Mouse (Mus musculus) neural tube, embryonic 13.5 days (tissue): ENCODE data around the gene Gm43552. TPM values are rescaled to one million over a fixed set of nuclear protein-coding genes. Genes with fewer than 3 reads are reported as not detected.
"Not testable (repeated sequence)": the region's sequence is repeated elsewhere in the genome, so short reads cannot be mapped to it uniquely, and the experiment has no call there.

Source experiments
- ATAC-seq: fragments of 200-750 bp; cut with Nextera tagmentation; 2 replicates; pipeline ENCODE4 v1.8.0; 2017; ENCODE audit warnings: low read depth, mild to moderate bottlenecking, moderate TSS enrichment, moderate library complexity
- H3K27ac ChIP-seq: fragments of 300-500 bp; sonication (generic); replicated peaks from 2 replicates; pipeline ENCODE4 v1.5.1; 2015; ENCODE audit warnings: moderate library complexity, mild to moderate bottlenecking, inconsistent platforms
- H3K27me3 ChIP-seq: fragments of 300-500 bp; sonication (generic); 2 replicates; pipeline ENCODE4 v1.6.1; 2015; ENCODE audit warnings: mild to moderate bottlenecking, inconsistent platforms
- H3K36me3 ChIP-seq: fragments of 300-500 bp; sonication (generic); 2 replicates; pipeline ENCODE4 v1.6.1; 2015; ENCODE audit warnings: mild to moderate bottlenecking, inconsistent platforms
- H3K4me1 ChIP-seq: fragments of 300-500 bp; sonication (generic); replicated peaks from 2 replicates; pipeline ENCODE4 v1.6.1; 2015; ENCODE audit warnings: inconsistent platforms
- H3K4me2 ChIP-seq: fragments of 300-500 bp; sonication (generic); 2 replicates; pipeline ENCODE4 v1.6.1; 2015; ENCODE audit warnings: inconsistent platforms, mild to moderate bottlenecking, moderate library complexity
- H3K4me3 ChIP-seq: fragments of 300-500 bp; sonication (generic); 2 replicates; pipeline ENCODE4 v1.5.1; 2015; ENCODE audit warnings: mild to moderate bottlenecking, inconsistent platforms
- H3K9ac ChIP-seq: fragments of 300-500 bp; sonication (generic); 2 replicates; pipeline ENCODE4 v1.6.1; 2015; ENCODE audit warnings: moderate library complexity, mild to moderate bottlenecking, inconsistent platforms
- H3K9me3 ChIP-seq: fragments of 300-500 bp; sonication (generic); 2 replicates; pipeline ENCODE4 v1.6.1; 2016; ENCODE audit warnings: inconsistent platforms
- WGBS: fragments of 180-500 bp; shearing (Covaris S2); methylation state at CpG from one replicate; pipeline ENCODE4 v1.1.7; 2015; 5-methylcytosine and 5-hydroxymethylcytosine counted together
- polyA plus RNA-seq: library from polyadenylated mRNA; unstranded; fragments of >200 nt; fragmentation: Nextera tagmentation; extraction: Ambion mirVana; gene quantifications from 2 replicates; pipeline ENCODE4 v1.2.1, GENCODE M21; 2015

Gene Gm43552
- polyA plus RNA-seq, 1 experiment from 2014 or later: not detected

DNA sequence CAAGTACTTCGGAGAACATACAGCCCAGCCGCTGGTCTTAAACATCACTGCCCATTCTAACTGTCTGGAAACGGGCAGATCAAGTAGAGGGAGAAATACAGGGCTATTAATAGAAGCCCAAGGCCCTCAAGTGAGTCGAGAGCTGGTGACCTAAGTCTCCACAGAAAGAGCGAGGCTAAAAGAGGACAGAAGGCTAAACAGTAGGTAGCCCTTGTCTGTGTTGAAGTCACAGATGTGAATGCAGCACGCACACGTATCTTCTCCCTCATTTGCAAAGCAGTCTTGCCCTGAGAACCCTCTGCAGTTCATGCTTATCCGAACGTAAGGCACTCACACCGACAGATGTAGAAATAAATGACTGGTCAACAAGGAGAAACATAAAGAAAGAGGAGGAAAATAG lies 5.3 kb downstream of the Gm43552 start:
- no peaks in the 10 kb centered on the region for H3K27me3 ChIP-seq
- ATAC-seq: no peak
- WGBS: 86% methylated on average over 10 of the region's 10 CpGs
- H3K9me3 ChIP-seq: no peaks in the 10 kb centered on the region
- H3K27ac ChIP-seq: no peak overlapping the region
- H3K4me2 ChIP-seq: no peak overlapping the region
- H3K9ac ChIP-seq: no peak overlapping the region
- H3K4me1 ChIP-seq: peaks cover 31% of the 10 kb centered on the region
- no peak overlapping the region for H3K4me3 ChIP-seq
- H3K36me3 ChIP-seq: no peaks in the 10 kb centered on the region

DNA sequence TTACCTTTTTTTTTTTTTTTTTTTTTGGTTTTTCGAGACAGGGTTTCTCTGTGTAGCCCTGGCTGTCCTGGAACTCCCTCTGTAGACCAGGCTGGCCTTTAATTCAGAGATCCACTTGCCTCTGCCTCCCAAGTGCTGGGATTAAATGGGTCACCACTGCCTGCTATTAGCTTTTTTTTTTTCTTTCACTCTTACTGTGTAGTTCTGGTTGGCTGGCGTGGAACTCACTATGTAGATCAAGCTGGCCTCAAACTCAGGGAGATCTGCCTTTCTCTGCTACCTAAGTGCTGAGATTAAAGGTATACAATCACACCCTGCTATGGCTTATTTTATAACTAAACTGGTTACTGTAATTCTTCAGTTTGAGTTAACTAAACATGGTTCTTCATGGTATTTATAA lies 6.1 kb downstream of the Gm43552 start:
- H3K36me3 ChIP-seq: no peaks in the 10 kb centered on the region
- H3K9ac ChIP-seq: no peak overlapping the region
- H3K4me3 ChIP-seq: no peak overlapping the region
- ATAC-seq: no peak
- WGBS: 70% methylated on average over 2 of the region's 2 CpGs
- H3K27me3 ChIP-seq: no peaks in the 10 kb centered on the region
- no peak overlapping the region for H3K27ac ChIP-seq
- peaks cover 28% of the 10 kb centered on the region for H3K4me1 ChIP-seq
- H3K9me3 ChIP-seq: no peaks in the 10 kb centered on the region
- H3K4me2 ChIP-seq: no peak overlapping the region

DNA sequence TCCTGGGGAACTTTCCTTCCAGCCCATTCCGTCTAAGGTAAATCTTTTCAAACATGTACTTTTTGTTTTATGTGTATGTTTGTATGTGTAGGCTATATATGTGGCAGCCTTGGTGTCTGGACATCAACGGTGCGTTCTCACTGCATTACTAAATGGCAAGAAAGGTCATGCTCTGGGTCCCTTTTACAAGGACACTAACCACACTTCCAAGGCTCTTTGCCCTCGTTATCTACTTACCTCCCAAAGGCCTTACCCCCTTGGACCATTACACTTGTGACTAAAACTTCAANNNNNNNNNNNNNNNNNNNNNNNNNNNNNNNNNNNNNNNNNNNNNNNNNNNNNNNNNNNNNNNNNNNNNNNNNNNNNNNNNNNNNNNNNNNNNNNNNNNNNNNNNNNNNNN lies 9.6 kb downstream of the Gm43552 start:
- Histone ChIP-seq H3K27me3 (no peaks in the 10 kb centered on the region), H3K9ac (no peak overlapping the region), H3K4me1 (no peaks in the 10 kb centered on the region; the same call in 1 of the 2 replicates), H3K36me3 (no peaks in the 10 kb centered on the region), H3K27ac (no peak overlapping the region), H3K4me2 (no peak overlapping the region), H3K4me3 (no peak overlapping the region), H3K9me3 (no peaks in the 10 kb centered on the region)
- ATAC-seq: no peak
- 92% methylated on average over 4 of the region's 4 CpGs for WGBS

DNA sequence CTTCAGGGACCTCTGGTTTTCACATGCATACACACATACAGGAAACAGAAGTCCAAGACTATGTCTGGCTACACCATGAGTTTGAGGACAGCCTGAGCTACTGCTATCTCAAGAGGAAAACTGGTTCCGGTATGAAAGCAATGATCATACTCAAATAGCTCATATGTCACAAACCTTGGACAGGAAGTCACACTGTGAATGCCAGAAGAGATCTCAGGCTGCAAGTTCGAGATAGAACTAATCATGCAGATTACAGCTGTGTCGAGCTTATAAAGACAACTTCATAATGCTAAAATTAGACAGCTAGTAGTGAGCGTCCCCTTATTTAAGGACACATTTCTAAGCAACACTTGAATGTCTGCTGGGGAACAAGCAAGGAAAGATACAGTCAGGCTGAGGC lies 12.1 kb downstream of the Gm43552 start:
- H3K36me3 ChIP-seq: 0 out of 2 replicates have a peak, but pooled peaks cover 4% of the 10 kb centered on the region
- no peak overlapping the region for H3K4me2 ChIP-seq
- H3K9ac ChIP-seq: no peak overlapping the region
- H3K9me3 ChIP-seq: no peaks in the 10 kb centered on the region
- H3K4me3 ChIP-seq: no peak overlapping the region
- no peaks in the 10 kb centered on the region for H3K27me3 ChIP-seq
- whole genome bisulfite sequencing: 80% methylated on average over 4 of the region's 4 CpGs
- no peaks in the 10 kb centered on the region for H3K4me1 ChIP-seq
- no peak overlapping the region for H3K27ac ChIP-seq
- no peak for ATAC-seq

DNA sequence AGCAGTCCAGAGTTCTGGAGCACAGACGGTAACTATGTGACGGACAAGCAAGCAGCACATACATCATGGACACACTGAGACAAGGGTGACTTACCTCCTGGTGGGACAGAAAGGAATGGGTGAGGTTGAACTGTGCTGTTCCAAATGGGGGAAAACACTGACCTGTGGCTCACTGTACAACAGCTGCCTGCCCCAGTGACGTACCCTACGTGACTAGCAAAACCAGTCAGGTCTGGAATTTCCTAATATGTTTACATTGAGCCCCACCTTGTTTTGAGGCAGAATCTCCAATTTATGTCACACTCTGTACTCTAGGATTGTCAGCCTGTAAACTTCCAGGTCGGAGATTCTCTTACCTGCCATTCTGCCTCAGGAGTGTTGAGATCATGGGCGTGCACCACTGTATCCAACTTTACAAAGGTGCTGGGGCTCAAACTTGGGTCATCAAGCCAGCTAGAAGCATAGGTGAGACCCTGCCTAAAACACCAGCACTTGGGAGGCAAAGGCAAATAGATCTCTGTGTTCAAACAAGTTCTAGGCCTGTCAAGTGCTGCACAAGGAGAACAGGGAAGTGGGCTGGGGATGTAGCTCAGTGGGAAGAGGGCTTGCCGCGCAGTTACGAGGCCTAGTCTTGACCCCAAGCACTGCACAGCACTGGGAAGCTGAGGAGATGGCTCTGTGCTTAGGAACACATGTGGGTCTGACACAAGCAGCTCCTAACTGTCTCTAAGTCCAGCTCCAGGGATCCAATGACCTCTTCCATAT lies 12.8 kb downstream of the Gm43552 start:
- ATAC-seq: no peak
- H3K4me1 ChIP-seq: no peaks in the 10 kb centered on the region
- H3K4me2 ChIP-seq: no peak overlapping the region
- WGBS: 89% methylated on average over 9 of the region's 9 CpGs
- no peak overlapping the region for H3K4me3 ChIP-seq
- 0 out of 2 replicates have a peak, but pooled peaks cover 4% of the 10 kb centered on the region for H3K36me3 ChIP-seq
- H3K27me3 ChIP-seq: no peaks in the 10 kb centered on the region
- H3K9ac ChIP-seq: no peak overlapping the region
- no peaks in the 10 kb centered on the region for H3K9me3 ChIP-seq
- no peak overlapping the region for H3K27ac ChIP-seq

DNA sequence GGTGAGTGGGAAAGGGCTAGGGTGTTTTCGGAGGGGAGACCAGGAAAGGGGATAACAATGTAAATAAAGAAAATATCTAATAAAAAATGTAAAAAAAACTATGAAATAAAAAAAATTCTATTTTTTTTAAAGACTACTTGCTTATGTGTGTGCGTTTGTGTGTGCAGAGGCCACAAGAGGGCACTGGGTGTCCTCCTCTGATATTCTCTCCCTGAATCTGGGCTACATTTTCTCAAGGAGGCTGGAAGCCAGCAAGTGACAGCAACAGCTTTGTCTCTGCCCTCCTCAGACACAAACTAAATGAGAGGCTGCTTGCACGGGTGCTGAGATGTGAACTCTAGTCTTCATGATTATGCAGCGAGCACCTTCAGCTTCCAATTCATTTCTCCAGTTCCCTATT lies 14.4 kb downstream of the Gm43552 start:
- no peaks in the 10 kb centered on the region for H3K4me1 ChIP-seq
- no peaks in the 10 kb centered on the region for H3K27me3 ChIP-seq
- no peaks in the 10 kb centered on the region for H3K9me3 ChIP-seq
- H3K4me2 ChIP-seq: no peak overlapping the region
- no peak overlapping the region for H3K4me3 ChIP-seq
- no peak overlapping the region for H3K9ac ChIP-seq
- no peak for ATAC-seq
- 0 out of 2 replicates have a peak, but pooled peaks cover 4% of the 10 kb centered on the region for H3K36me3 ChIP-seq
- H3K27ac ChIP-seq: no peak overlapping the region
- 71% methylated on average over 4 of the region's 4 CpGs for WGBS

DNA sequence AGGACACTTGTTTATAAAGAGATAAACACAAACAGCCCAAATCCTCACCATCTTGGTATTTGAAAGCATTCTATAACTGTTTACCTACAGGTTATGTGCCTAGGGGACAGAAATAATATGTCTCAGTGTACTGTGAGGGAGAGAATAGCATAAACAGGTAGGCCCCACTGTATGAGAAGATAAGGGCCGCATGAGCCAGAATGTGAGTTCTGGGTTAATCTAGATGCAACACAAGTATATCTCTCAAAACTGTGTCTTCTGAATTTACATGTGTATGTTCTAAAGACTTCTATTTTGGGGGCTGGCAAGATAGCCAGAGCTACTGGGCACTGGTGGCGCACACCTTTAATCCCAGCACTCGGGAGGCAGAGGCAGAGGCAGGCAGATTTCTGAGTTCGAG lies 15.9 kb downstream of the Gm43552 start:
- not testable (repeated sequence) for H3K9me3 ChIP-seq, ATAC-seq, H3K4me1 ChIP-seq, H3K36me3 ChIP-seq, H3K27ac ChIP-seq, H3K4me3 ChIP-seq, H3K27me3 ChIP-seq, H3K9ac ChIP-seq, H3K4me2 ChIP-seq
- 97% methylated on average over 4 of the region's 4 CpGs for whole genome bisulfite sequencing

DNA sequence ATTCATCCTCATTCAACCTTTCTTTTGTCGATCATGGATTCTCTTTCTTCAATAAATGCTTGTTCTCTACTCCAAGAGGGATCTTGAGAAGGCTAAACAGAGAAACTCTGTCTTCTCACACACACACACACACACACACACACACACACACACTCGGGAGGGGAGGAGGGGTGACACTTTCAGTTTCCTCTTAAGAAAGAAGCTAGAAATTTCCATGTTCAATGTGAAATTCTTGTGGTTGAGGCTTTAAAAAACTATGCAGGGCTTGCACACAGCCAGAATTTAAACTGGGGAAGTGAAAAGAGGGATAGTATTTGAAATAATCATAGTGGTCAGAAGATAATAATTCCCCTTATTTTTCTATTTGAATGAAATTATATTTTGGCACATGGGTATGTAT lies 16.8 kb downstream of the Gm43552 start:
- Histone ChIP-seq H3K9ac (no peak overlapping the region), H3K27me3 (no peaks in the 10 kb centered on the region), H3K4me1 (no peaks in the 10 kb centered on the region), H3K4me3 (no peak overlapping the region), H3K36me3 (0 out of 2 replicates have a peak, but pooled peaks cover 4% of the 10 kb centered on the region), H3K9me3 (no peaks in the 10 kb centered on the region), H3K4me2 (no peak overlapping the region), H3K27ac (no peak overlapping the region)
- no peak for ATAC-seq
- WGBS: 85% methylated on average over 2 of the region's 2 CpGs

DNA sequence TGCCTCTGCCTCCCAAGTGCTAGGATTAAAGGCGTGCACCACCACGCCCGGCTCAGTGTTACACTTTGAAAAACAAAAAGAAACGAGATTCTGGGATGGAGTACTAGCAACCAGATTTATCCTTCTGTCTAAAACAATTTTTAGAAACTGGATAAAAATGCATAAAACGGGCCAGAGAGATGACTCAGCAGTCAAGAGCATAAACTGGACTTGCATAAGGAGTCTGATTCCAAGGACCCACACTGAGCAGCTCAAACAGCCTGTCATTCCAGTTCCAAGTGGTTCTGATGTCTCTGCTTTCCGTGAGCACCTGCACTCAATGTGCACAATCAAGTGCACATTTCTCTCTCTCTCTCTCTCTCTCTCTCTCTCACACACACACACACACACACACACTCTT lies 22.9 kb downstream of the Gm43552 start:
- H3K27me3 ChIP-seq: no peaks in the 10 kb centered on the region
- no peak for ATAC-seq
- no peak overlapping the region for H3K4me2 ChIP-seq
- WGBS: 90% methylated on average over 6 of the region's 6 CpGs
- peaks cover 34% of the 10 kb centered on the region for H3K36me3 ChIP-seq
- H3K9me3 ChIP-seq: no peaks in the 10 kb centered on the region
- H3K9ac ChIP-seq: no peak overlapping the region
- no peaks in the 10 kb centered on the region for H3K4me1 ChIP-seq
- H3K27ac ChIP-seq: no peak overlapping the region
- H3K4me3 ChIP-seq: no peak overlapping the region

DNA sequence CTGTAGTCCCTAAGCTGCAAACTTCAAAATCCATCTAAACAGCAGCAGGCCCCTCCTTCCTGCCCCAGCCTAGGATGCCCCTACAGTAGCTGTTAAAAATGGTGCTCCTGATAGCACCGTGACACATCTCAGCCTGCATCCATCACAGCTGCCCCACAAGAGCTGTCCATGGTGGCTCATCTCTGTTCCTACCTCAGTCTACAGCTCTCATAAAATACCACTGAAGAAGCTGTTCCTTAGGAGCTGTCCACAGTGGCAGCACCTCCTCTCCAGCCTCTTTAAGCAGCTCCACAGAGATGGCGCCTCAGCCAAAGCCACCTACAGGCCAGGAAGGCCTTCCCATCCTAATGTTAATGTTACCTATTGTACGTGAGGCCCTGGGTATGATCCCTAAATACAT lies 25.7 kb downstream of the Gm43552 start:
- WGBS: 76% methylated on average over 3 of the region's 3 CpGs
- Histone ChIP-seq H3K4me2 (no peak overlapping the region), H3K27me3 (no peaks in the 10 kb centered on the region), H3K27ac (no peak overlapping the region), H3K4me3 (no peak overlapping the region), H3K9me3 (no peaks in the 10 kb centered on the region), H3K36me3 (peaks cover 36% of the 10 kb centered on the region), H3K4me1 (no peaks in the 10 kb centered on the region), H3K9ac (no peak overlapping the region)
- ATAC-seq: no peak

DNA sequence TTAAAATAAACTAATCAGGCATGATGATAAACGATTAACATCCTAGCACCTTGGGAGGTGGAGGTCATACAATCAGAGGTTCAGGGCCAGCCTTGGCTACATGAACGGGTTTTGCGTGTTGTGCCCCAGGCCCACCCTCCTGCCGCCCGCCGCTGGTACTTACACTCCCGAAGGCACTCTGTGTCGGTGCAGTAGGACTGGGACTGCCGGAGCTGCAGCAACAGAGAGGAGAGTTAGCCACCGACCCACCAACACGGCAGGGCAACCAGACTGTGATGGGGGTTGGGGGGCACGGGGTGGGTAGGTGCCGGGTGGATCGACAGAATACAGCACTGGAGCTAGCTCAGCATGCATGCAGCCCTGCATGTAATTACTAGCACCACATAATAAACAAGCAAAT lies 32.3 kb downstream of the Gm43552 start:
- no peak overlapping the region for H3K9ac ChIP-seq
- H3K27me3 ChIP-seq: no peaks in the 10 kb centered on the region
- peaks cover 30% of the 10 kb centered on the region for H3K36me3 ChIP-seq
- no peak overlapping the region for H3K27ac ChIP-seq
- H3K4me2 ChIP-seq: no peak overlapping the region
- H3K9me3 ChIP-seq: no peaks in the 10 kb centered on the region
- no peaks in the 10 kb centered on the region for H3K4me1 ChIP-seq
- WGBS: 87% methylated on average over 14 of the region's 14 CpGs
- ATAC-seq: no peak
- no peak overlapping the region for H3K4me3 ChIP-seq

DNA sequence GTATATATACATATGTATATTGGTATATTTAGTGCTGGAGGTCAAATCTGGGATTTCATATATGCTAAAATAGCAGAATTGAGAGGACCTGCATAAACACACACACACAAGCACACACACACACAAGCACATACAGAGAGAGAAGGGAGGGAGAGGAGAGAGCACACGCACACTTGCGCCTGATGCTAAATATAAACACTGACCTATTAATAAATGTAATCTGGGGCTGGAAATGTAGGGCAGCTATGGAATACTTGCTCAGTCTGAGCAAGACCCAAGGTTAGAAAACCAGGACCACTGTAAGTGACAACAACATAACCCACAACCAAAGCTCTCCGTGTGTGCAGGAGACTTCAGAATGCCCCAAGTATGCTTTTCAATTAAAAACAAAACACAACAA lies 33.2 kb downstream of the Gm43552 start:
- 93% methylated on average over 3 of the region's 3 CpGs for WGBS
- Histone ChIP-seq H3K4me3 (no peak overlapping the region), H3K27ac (no peak overlapping the region), H3K4me1 (no peaks in the 10 kb centered on the region), H3K9me3 (no peaks in the 10 kb centered on the region), H3K9ac (no peak overlapping the region), H3K36me3 (peaks cover 23% of the 10 kb centered on the region), H3K27me3 (no peaks in the 10 kb centered on the region), H3K4me2 (no peak overlapping the region)
- no peak for ATAC-seq

DNA sequence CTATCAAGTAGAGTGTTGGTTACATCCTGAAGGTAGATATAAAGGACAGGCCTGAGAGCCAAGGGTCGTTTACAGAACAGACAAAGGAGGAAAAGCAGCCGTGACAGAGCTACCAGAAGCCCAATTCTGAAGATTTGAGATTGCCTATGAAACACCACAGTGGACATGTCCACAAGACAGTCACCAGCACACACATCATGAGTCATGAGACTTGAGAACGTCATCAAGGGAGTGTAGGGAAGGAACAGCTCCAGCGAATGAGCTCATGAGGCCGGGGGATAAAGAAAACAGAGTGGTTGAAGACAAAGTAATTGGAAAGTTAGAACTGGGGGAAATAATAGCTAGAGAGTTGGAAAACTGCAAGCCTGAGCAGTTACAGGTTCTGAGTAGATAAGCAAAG lies 34.8 kb downstream of the Gm43552 start:
- H3K36me3 ChIP-seq: peaks cover 24% of the 10 kb centered on the region
- H3K27ac ChIP-seq: no peak overlapping the region
- no peaks in the 10 kb centered on the region for H3K4me1 ChIP-seq
- H3K9ac ChIP-seq: no peak overlapping the region
- H3K4me3 ChIP-seq: no peak overlapping the region
- ATAC-seq: no peak
- WGBS: 71% methylated on average over 5 of the region's 5 CpGs
- no peaks in the 10 kb centered on the region for H3K27me3 ChIP-seq
- no peaks in the 10 kb centered on the region for H3K9me3 ChIP-seq
- no peak overlapping the region for H3K4me2 ChIP-seq
